Mouse (Mus musculus): ENCODE measurements at regions not wholly inside any gene's neighbourhood (a gene's known extent, or its start where the extent isn't known, plus 50 kb on each side); places are given as distances from the start of the nearest gene placed in this dataset.

DNA sequence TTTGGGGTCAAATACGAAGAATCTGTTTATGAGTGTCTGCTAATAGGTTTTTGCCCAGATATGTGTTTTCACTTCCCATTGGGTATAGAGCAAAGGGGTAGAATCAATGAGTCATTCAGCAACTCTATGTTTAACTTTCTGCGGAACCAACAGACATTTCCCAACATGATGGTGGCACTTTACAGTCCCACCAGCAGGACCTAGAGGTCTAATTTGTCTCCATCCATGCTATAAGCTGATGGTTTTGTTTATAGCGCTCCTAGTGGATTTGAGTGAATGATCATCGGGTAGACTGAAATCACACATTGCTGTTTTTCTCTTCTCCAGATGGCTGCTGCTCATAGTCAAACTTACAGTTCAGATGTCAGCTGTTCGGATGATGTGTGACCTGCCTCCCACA, 99.7 kb upstream of the Arid5b start:
- 89% methylated on average over 5 of the region's 5 CpGs for WGBS
- H3K36me3 ChIP-seq, result no peaks in the 10 kb centered on the region
- no peaks in the 10 kb centered on the region for H3K4me1 ChIP-seq
- ATAC-seq (ENCODE audit: insufficient number of reproducible peaks, insufficient read depth, low FRiP score, low TSS enrichment), result no peak
- H3K4me3 ChIP-seq, result no peak overlapping the region
- H3K9me3 ChIP-seq, result no peaks in the 10 kb centered on the region
- H3K27ac ChIP-seq, result no peak overlapping the region
- no peak overlapping the region for H3K9ac ChIP-seq
- H3K27me3 ChIP-seq, result no peaks in the 10 kb centered on the region
- no peak overlapping the region for H3K4me2 ChIP-seq (replicated peaks)

DNA sequence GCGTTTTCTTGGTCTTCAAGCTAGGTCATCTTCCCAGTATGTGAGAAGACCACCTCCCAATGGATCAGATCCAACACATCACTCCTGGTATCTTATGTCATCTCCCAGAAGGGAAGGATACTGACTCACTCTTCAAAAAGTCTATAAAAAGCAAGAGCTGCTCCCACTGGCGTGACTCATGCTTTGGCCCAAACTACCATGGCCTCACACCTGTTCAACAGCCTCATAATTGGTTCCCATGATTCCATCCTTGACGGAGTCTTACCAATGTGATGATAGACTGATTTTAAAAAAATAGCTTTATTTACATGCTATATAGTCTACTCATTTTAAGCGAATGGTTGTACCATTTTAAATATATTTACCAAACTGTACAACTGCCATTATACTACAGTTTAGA, 98.9 kb upstream of the Arid5b start:
- Histone ChIP-seq H3K9me3 (no peaks in the 10 kb centered on the region), H3K4me3 (no peak overlapping the region), H3K9ac (no peak overlapping the region), H3K27ac (no peak overlapping the region), H3K36me3 (no peaks in the 10 kb centered on the region), H3K27me3 (no peaks in the 10 kb centered on the region), H3K4me1 (no peaks in the 10 kb centered on the region), H3K4me2 (replicated peaks) (no peak overlapping the region)
- 93% methylated on average over 4 of the region's 4 CpGs for WGBS
- no peak for ATAC-seq (ENCODE audit: insufficient number of reproducible peaks, insufficient read depth, low FRiP score, low TSS enrichment)

DNA sequence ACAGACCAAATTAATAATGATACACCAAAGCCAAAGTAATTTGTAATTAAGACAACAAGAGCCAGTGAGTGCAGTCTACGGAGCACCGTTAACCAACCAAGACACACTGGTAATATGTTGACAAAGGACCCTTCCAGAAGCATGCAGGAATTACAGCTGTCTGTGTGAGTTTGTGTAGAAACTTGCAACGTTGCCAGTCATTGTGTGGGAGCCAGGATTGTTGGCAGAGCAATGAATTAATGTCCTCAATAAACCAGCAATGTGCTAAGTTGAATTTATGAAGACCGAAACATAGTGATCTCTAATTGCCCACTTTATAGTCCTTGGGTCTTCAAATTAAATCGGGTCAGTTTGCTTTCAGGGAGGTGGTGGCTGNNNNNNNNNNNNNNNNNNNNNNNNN, 95.3 kb upstream of the Arid5b start:
- ATAC-seq (ENCODE audit: insufficient number of reproducible peaks, insufficient read depth, low FRiP score, low TSS enrichment), result no peak
- H3K4me1 ChIP-seq, result no peaks in the 10 kb centered on the region
- no peak overlapping the region for H3K4me2 ChIP-seq (replicated peaks)
- H3K36me3 ChIP-seq, result no peaks in the 10 kb centered on the region
- no peak overlapping the region for H3K4me3 ChIP-seq
- no peaks in the 10 kb centered on the region for H3K27me3 ChIP-seq
- 86% methylated on average over 5 of the region's 5 CpGs for WGBS
- H3K27ac ChIP-seq, result no peak overlapping the region
- H3K9me3 ChIP-seq, result no peaks in the 10 kb centered on the region
- no peak overlapping the region for H3K9ac ChIP-seq

DNA sequence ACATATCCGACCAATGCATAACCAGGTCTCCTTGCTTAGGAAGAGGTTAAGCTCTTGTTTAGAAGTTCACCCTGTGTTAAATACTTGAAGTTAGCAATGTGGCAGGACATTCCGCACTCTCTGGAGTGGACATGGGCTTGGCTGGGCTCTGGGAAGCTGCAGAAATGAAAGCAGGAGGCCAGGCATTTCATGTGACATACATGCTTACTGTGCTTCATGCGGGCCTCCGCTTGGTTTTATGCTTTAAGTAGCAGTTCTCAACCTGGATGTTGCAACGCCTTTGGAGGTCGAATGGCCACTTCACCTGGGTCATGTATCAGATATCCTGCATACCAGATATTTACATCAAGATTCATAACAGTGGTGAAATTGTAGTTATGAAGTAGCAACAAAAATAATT, 93.2 kb upstream of the Arid5b start:
- H3K36me3 ChIP-seq, result no peaks in the 10 kb centered on the region
- no peak overlapping the region for H3K4me2 ChIP-seq (replicated peaks)
- WGBS, result 90% methylated on average over 6 of the region's 6 CpGs
- H3K27ac ChIP-seq, result no peak overlapping the region
- H3K9me3 ChIP-seq, result no peaks in the 10 kb centered on the region
- no peak overlapping the region for H3K4me3 ChIP-seq
- ATAC-seq (ENCODE audit: insufficient number of reproducible peaks, insufficient read depth, low FRiP score, low TSS enrichment), result no peak
- H3K9ac ChIP-seq, result no peak overlapping the region
- no peaks in the 10 kb centered on the region for H3K27me3 ChIP-seq
- no peaks in the 10 kb centered on the region for H3K4me1 ChIP-seq

DNA sequence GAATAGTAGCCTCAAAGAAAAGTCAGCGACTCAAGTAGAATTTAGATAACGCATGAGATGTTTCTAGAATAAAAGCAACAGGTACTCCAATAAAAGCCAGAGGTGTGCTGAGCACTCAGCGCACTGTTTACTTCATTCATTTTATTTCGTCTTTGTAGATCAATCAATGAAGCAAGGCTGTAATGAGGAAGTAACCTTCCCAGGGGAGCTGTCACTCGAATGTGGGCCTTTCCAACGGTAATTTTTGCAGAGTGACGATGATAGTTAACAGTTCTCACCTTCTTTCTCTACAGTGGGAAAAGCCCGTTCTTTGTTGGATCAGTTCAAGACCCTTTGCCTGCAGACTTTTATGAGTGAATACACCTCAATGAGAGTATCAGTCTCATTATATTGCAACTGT, 92.4 kb upstream of the Arid5b start:
- Histone ChIP-seq H3K27ac (no peak overlapping the region), H3K4me2 (replicated peaks) (no peak overlapping the region), H3K9ac (no peak overlapping the region), H3K9me3 (no peaks in the 10 kb centered on the region), H3K4me1 (no peaks in the 10 kb centered on the region), H3K36me3 (no peaks in the 10 kb centered on the region), H3K4me3 (no peak overlapping the region), H3K27me3 (no peaks in the 10 kb centered on the region)
- 86% methylated on average over 8 of the region's 8 CpGs for WGBS
- ATAC-seq (ENCODE audit: insufficient number of reproducible peaks, insufficient read depth, low FRiP score, low TSS enrichment), result no peak

DNA sequence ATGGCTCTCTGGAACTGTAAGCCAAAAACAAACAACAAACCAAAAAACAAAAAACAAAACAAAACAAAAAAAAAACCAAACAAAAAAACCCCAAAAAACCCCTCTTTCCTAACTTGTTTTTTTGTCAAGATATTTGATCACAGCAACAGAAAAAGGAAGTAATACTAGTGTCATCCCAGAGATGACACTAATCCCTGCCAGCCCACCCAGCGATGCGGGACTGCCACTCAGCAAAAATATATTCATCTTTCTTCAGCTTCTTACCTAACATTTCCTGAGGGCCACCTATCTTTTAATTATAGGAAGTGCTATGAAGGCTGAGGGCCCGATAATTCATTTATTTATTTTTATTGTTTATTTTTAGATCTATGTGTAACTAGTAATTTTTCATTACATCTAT, 88.3 kb upstream of the Arid5b start:
- H3K4me2 ChIP-seq (replicated peaks), result no peak overlapping the region
- no peaks in the 10 kb centered on the region for H3K36me3 ChIP-seq
- peaks cover 5% of the 10 kb centered on the region; the same call in 1 of the 2 replicates for H3K9me3 ChIP-seq
- no peaks in the 10 kb centered on the region for H3K4me1 ChIP-seq
- no peak overlapping the region for H3K27ac ChIP-seq
- ATAC-seq (ENCODE audit: insufficient number of reproducible peaks, insufficient read depth, low FRiP score, low TSS enrichment), result no peak
- H3K27me3 ChIP-seq, result no peaks in the 10 kb centered on the region
- H3K9ac ChIP-seq, result no peak overlapping the region
- H3K4me3 ChIP-seq, result no peak overlapping the region
- 85% methylated on average over 3 of the region's 3 CpGs for WGBS

DNA sequence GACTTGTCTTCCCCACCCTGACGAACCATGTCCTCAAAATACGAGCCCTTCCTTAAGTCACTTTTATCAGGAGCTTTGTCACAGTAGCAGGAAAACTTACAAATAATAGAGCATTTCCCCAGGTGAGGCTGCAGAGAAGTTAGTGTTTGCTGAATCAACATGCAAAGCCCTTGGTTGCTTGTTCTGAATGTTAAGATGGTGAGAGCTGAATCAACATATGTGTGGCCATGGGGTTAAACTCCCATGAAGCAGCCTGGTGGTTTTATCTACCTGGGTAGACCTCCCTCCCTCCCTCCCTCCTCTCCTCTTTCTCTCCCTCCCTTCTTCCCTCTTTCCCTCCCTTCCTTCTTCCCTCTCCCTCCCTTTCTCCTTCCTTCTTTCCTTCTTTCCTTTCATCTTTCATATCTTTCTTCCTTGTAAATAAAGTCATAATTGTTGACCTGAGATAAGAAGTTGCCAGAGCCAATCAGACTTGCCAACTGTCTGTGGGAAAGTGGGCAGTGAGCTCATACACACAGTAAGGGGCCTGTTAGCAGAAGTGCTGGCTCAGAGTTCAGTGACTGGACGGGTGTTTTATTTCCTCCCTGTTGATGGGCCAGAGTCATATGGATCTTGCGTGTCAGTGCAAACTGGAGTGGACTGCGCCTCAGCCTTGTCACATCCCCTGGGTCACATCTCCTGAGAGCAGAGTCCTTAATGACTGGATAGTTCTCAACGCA, 82.4 kb upstream of the Arid5b start:
- H3K4me1 ChIP-seq, result peaks cover 9% of the 10 kb centered on the region; the same call in 1 of the 2 replicates
- H3K27ac ChIP-seq, result no peak overlapping the region
- no peak overlapping the region for H3K9ac ChIP-seq
- WGBS, result 79% methylated on average over 6 of the region's 6 CpGs
- ATAC-seq (ENCODE audit: insufficient number of reproducible peaks, insufficient read depth, low FRiP score, low TSS enrichment), result no peak
- no peak overlapping the region for H3K4me2 ChIP-seq (replicated peaks)
- no peaks in the 10 kb centered on the region for H3K27me3 ChIP-seq
- H3K4me3 ChIP-seq, result no peak overlapping the region
- H3K36me3 ChIP-seq, result no peaks in the 10 kb centered on the region
- peaks cover 5% of the 10 kb centered on the region; the same call in 1 of the 2 replicates for H3K9me3 ChIP-seq

DNA sequence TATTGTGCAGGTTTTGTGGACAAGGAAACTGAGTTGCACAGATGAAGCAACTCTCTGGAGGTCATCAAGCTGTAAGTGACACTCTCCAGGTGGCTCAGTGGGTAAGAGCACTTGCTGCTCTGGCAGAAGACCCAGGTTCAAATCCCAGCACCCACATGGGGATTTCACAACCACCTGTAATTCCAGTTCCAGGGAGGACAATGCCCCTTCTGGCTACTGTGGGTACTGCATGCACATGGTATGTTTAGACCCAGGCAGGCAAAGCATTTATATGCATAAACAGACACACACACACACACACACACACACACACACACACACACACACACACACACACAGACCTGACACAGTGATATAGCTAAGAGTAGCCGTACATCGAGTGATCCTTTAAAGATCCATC, 80.6 kb upstream of the Arid5b start:
- no peak overlapping the region for H3K4me2 ChIP-seq (replicated peaks)
- ATAC-seq (ENCODE audit: insufficient number of reproducible peaks, insufficient read depth, low FRiP score, low TSS enrichment), result no peak
- no peaks in the 10 kb centered on the region for H3K36me3 ChIP-seq
- 91% methylated on average over 2 of the region's 2 CpGs for WGBS
- H3K27me3 ChIP-seq, result no peaks in the 10 kb centered on the region
- H3K9me3 ChIP-seq, result no peaks in the 10 kb centered on the region; the same call in 1 of the 2 replicates
- no peak overlapping the region for H3K27ac ChIP-seq
- H3K4me1 ChIP-seq, result peaks cover 15% of the 10 kb centered on the region; the same call in 1 of the 2 replicates
- H3K9ac ChIP-seq, result no peak overlapping the region
- no peak overlapping the region for H3K4me3 ChIP-seq

DNA sequence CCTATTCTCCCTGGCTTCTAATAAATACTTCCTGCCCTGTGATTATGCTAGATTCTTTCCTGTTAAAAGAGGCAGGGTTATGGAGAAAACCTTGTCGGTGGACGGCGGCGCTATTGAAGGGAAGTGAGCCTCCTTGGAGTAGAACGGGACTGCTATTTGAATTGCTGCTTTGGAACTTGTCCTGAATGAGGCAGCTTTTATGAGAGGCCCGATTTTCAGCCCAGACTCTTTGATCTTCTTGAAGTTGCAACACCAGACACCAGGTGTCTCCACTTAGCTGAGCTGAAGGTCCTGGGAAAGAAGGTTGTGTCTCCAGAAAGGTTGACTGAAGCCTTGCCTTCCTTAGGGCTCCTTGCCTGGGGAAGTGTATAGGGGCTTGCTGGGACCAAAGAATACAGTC, 78.4 kb upstream of the Arid5b start:
- Histone ChIP-seq H3K27me3 (no peaks in the 10 kb centered on the region), H3K27ac (peak overlapping the region; percentile 70), H3K4me3 (no peak overlapping the region), H3K4me2 (replicated peaks) (no peak overlapping the region), H3K9ac (no peak overlapping the region), H3K4me1 (peaks cover 23% of the 10 kb centered on the region; the same call in 1 of the 2 replicates), H3K36me3 (no peaks in the 10 kb centered on the region), H3K9me3 (no peaks in the 10 kb centered on the region; the same call in 1 of the 2 replicates)
- 49% methylated on average over 6 of the region's 6 CpGs for WGBS
- ATAC-seq (ENCODE audit: insufficient number of reproducible peaks, insufficient read depth, low FRiP score, low TSS enrichment), result no peak

DNA sequence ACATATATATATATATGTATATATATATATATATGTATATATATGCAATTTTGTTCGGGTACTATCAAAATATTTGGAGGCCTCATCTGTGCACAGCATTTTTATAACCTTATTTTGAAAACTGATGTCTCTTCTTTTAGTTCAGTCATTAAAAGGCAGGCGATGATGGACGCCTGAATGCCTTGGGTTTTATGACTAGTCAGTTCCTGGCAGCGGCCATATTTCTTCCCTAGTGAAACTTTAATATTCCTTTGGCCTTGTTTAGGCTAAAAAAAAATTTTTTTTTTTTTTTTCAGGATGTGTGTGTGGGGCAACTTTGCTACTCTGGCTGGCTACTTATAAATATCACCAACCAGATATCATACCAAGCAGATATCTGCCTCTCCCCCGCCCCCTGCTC, 78.0 kb upstream of the Arid5b start:
- Histone ChIP-seq H3K4me1 (peaks cover 23% of the 10 kb centered on the region; the same call in 1 of the 2 replicates), H3K27ac (peak overlapping the region; percentile 70)
- 66% methylated on average over 5 of the region's 5 CpGs for WGBS

DNA sequence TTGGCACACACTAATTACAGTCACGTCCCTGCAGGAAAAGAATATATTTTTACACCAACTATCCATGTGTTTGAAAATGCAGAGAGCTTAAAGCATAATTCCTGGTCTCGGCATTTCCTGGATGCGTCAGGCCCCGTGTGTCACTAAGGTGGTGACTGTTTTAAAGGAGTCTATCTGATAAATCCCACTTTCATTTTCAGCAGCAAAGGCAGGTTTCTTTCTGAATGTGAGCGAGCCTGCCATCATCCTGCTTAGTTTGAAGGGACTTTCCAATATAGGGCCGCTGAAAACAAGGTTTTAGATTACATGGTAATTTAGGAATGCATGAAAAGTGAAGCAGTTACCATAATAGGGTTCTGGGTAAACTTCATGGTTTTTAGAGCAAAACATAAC, 77.5 kb upstream of the Arid5b start:
- H3K27me3 ChIP-seq, result no peaks in the 10 kb centered on the region
- 9% methylated on average over 6 of the region's 6 CpGs for WGBS
- H3K9me3 ChIP-seq, result no peaks in the 10 kb centered on the region

More for the DNA sequence above, 78.0 kb upstream of the Arid5b start:
- no peaks in the 10 kb centered on the region for H3K9me3 ChIP-seq
- no peak overlapping the region for H3K4me3 ChIP-seq
- ATAC-seq (ENCODE audit: insufficient number of reproducible peaks, insufficient read depth, low FRiP score, low TSS enrichment), result no peak
- no peak overlapping the region for H3K4me2 ChIP-seq (replicated peaks)
- no peaks in the 10 kb centered on the region for H3K27me3 ChIP-seq
- no peak overlapping the region for H3K9ac ChIP-seq
- no peaks in the 10 kb centered on the region for H3K36me3 ChIP-seq

DNA sequence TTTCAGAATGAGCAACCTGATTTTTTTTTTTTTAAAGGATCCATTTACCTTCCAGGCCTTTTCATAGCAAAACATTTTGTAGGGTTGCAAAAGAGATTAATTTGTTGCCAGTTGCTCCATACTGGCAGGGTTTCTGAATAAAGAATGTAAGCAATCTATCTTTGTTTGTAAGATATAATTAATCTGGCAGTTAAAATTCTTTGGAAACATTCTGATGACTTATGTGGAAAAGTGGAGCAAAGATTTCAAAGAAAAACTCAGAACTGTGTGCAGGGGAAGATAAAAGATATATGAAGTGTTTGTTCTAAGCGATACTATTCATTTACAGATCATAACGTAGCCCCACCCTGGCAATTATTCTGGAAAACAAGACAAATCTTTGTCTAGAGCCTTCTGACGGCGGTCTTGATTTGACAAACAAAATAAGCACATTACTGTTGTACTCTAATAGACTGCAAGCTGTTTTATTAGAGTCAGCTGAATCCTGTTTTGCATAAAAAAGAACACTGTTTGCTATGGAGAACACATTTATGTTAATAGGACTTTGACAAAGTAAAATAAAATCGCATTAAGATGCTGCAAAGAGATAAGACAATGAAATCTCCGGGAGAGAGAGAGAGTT, 77.0 kb upstream of the Arid5b start:
- H3K9ac ChIP-seq, result no peak overlapping the region
- H3K27me3 ChIP-seq, result no peaks in the 10 kb centered on the region
- H3K27ac ChIP-seq, result peak overlapping the region; percentile 76
- H3K4me3 ChIP-seq, result no peak overlapping the region
- H3K36me3 ChIP-seq, result no peaks in the 10 kb centered on the region
- H3K4me1 ChIP-seq, result peaks cover 23% of the 10 kb centered on the region; the same call in 1 of the 2 replicates
- 0 out of 2 replicates have a peak overlapping the region, but pooled peaks have one; percentile 6 for H3K4me2 ChIP-seq (replicated peaks)
- 24% methylated on average over 6 of the region's 6 CpGs for WGBS
- H3K9me3 ChIP-seq, result no peaks in the 10 kb centered on the region
- no peak for ATAC-seq (ENCODE audit: insufficient number of reproducible peaks, insufficient read depth, low FRiP score, low TSS enrichment)

More for the DNA sequence above, 77.5 kb upstream of the Arid5b start:
- Histone ChIP-seq H3K9ac (no peak overlapping the region), H3K36me3 (no peaks in the 10 kb centered on the region), H3K27ac (peak overlapping the region; percentile 76), H3K4me2 (replicated peaks) (0 out of 2 replicates have a peak overlapping the region, but pooled peaks have one; percentile 6), H3K4me3 (no peak overlapping the region), H3K4me1 (peaks cover 23% of the 10 kb centered on the region; the same call in 1 of the 2 replicates)
- no peak for ATAC-seq (ENCODE audit: insufficient number of reproducible peaks, insufficient read depth, low FRiP score, low TSS enrichment)
